Mouse (Mus musculus) myocyte (in vitro differentiated cells): ENCODE measurements around the gene Irf2. TPM values are rescaled to one million over a fixed set of nuclear protein-coding genes. Genes with fewer than 3 reads are reported as not detected.

Experiments used
- H3K27me3 ChIP-seq: one replicate; pipeline ENCODE4 v1.6.1; 2011; ENCODE audit not compliant: control insufficient read depth, insufficient read depth, insufficient read length
- H3K36me3 ChIP-seq: one replicate; pipeline ENCODE4 v1.6.1; 2011; ENCODE audit not compliant: control insufficient read depth, insufficient read depth
- H3K4me2 ChIP-seq: one replicate; pipeline ENCODE4 v1.6.1; 2011; ENCODE audit warnings: low read depth, control low read depth
- H3K4me3 ChIP-seq: one replicate; pipeline ENCODE4 v1.5.1; 2011; ENCODE audit warnings: mild to moderate bottlenecking, control low read depth, moderate library complexity
- H3K79me2 ChIP-seq: one replicate; pipeline ENCODE4 v1.6.1; 2011; ENCODE audit not compliant: control insufficient read depth, insufficient read depth
- H3ac ChIP-seq: one replicate; pipeline ENCODE4 v1.6.1; 2011; ENCODE audit not compliant: control insufficient read depth, insufficient read length
- CEBPB ChIP-seq: IDR thresholded peaks from 2 replicates; pipeline ENCODE4 v1.6.1; 2011; ENCODE audit warnings: mild to moderate bottlenecking, moderate library complexity; ENCODE audit not compliant: poor library complexity, insufficient read depth, severe bottlenecking
- E2F4 ChIP-seq: IDR thresholded peaks from one replicate; pipeline ENCODE4 v1.6.1; 2011; ENCODE audit warnings: mild to moderate bottlenecking, control low read depth, moderate library complexity; ENCODE audit not compliant: insufficient read depth
- MAX ChIP-seq: IDR thresholded peaks from one replicate; pipeline ENCODE4 v1.6.1; 2011; ENCODE audit warnings: low read depth, mild to moderate bottlenecking, control low read depth
- MYOD1 ChIP-seq, 3 experiments: IDR thresholded peaks; one replicate each; pipeline ENCODE4 v1.6.1; 2011; ENCODE audit warnings: control low read depth in 2 of 3, low read depth in 2 of 3, mild to moderate bottlenecking in 2 of 3, moderate library complexity in 1 of 3; ENCODE audit not compliant: insufficient read length in 2 of 3, control insufficient read depth in 1 of 3
- REST ChIP-seq: IDR thresholded peaks from one replicate; pipeline ENCODE4 v1.6.1; 2011; ENCODE audit warnings: mild to moderate bottlenecking, control low read depth, moderate library complexity; ENCODE audit not compliant: insufficient read depth, insufficient read length
- TCF3 ChIP-seq: IDR thresholded peaks from one replicate; pipeline ENCODE4 v1.6.1; 2011; ENCODE audit warnings: low read depth, control low read depth; ENCODE audit not compliant: insufficient read length
- USF1 ChIP-seq: IDR thresholded peaks from one replicate; pipeline ENCODE4 v1.6.1; 2011; ENCODE audit warnings: low read depth, mild to moderate bottlenecking, control low read depth, moderate library complexity
- polyA plus RNA-seq: library from polyadenylated mRNA; unstranded; fragments of >200 nt; fragmentation: generic; extraction: Trizol; gene quantifications from one replicate; pipeline ENCODE4 v1.2.1, GENCODE M21; 2012; ENCODE audit warnings: missing spikeins

Gene Irf2
- polyA plus RNA-seq, 1 experiment, result 8.8 TPM

DNA sequence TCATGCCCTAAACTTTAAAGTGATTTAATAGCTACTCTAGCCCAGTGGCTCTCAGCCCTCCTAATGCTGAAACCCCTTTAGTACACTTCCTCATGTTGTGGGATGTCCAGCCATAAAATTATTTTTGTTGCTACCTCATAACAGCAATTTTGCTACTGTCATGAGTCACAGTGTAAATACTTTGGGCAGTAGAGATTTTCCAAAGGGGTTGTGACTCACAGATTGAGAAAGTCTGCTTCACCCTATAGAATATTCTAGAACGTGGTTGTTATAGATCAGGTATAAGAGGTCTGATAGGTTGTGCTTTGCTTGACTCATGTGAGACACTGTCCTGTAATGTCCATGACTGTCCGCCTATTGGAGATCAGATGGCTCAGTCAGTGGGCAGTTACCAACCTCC is 154.9 kb downstream of the Irf2 start:
- no peak overlapping the region for H3K4me2 ChIP-seq
- no peaks in the 10 kb centered on the region for H3K79me2 ChIP-seq
- no peak for TF ChIP-seq MAX
- H3K36me3 ChIP-seq, result no peaks in the 10 kb centered on the region
- H3K4me3 ChIP-seq, result no peak overlapping the region
- H3ac ChIP-seq, result no peak overlapping the region
- no peaks in the 10 kb centered on the region for H3K27me3 ChIP-seq

DNA sequence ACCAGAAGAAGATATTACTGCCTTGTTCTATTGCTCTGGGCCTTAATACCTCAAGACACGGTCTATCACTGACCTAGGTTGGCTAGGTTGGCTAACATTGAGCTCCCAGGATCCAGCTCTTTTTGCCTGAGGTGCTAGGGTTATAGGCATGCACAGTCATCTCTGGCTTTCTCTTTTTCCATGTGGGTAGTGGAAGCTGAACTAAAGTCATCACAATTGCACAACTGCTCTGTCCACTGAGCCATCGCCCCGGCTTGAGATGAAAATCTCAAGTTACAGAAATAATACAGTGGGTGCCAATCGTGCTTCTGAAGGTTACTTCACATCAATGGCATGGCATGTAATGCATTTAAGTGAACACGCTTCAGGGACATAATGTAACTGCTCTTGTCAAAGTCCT is 156.5 kb downstream of the Irf2 start:
- Histone ChIP-seq H3K79me2 (no peaks in the 10 kb centered on the region), H3K27me3 (no peaks in the 10 kb centered on the region), H3K36me3 (no peaks in the 10 kb centered on the region), H3K4me2 (no peak overlapping the region), H3ac (no peak overlapping the region), H3K4me3 (no peak overlapping the region)
- TF ChIP-seq REST (no peak), CEBPB (0 out of 2 replicates have a peak, but pooled peaks have one; percentile 42), TCF3 (no peak)

DNA sequence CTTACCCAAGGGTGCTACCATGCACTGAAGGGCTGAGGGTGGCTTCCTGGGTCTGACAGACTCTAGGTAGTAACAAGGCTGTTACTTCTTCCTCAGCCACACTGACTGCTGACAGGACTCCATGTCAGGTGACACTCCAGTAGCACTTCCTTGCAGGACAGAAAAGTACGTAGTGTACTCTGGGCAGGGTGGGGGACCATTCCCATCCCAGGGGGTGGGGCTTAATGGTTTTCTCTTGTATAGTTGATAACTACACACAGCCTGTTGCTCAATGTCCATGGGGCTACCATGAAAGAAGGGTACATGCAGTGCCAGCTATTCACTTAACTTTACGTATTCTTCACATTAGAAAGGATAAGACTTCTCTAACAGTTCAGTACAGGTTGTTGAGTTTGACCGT is 157.2 kb downstream of the Irf2 start:
- H3K4me3 ChIP-seq, result no peak overlapping the region
- no peaks in the 10 kb centered on the region for H3K36me3 ChIP-seq
- H3K27me3 ChIP-seq, result no peaks in the 10 kb centered on the region
- H3K79me2 ChIP-seq, result no peaks in the 10 kb centered on the region
- H3ac ChIP-seq, result no peak overlapping the region
- no peak overlapping the region for H3K4me2 ChIP-seq
- no peak for TF ChIP-seq E2F4
- TF ChIP-seq REST, result no peak
- no peak for TF ChIP-seq USF1
- TF ChIP-seq CEBPB, result no peak
- no peak for TF ChIP-seq MYOD1 (IDR thresholded peaks at IDR 0.05; ENCODE audit: control insufficient read depth in 1 of 3, insufficient read length in 2 of 3, low read depth in 2 of 3)

Other genes with a start within 250 kb of the Irf2 start
- gene Cenpu, start 187.7 kb upstream of the Irf2 start, polyA plus RNA-seq, result 2.0 TPM
- 1.8 TPM for gene Primpol, start 122.5 kb upstream of the Irf2 start, polyA plus RNA-seq
- gene Casp3, start 122.4 kb upstream of the Irf2 start, polyA plus RNA-seq, result 24.9 TPM
- not detected for gene Enpp6, start 247.2 kb downstream of the Irf2 start, polyA plus RNA-seq